Mouse (Mus musculus) lung, adult 2 months (tissue): ENCODE measurements around the gene Arl2bp.

Source experiments
- CTCF ChIP-seq: fragments of 200-500 bp; IDR thresholded peaks from 2 replicates; pipeline ENCODE4 v1.5.1; 2011; ENCODE audit warnings: mild to moderate bottlenecking, low read length, control low read depth; ENCODE audit not compliant: insufficient read depth
- POLR2A ChIP-seq: fragments of 200-500 bp; IDR thresholded peaks from 2 replicates; pipeline ENCODE4 v1.6.1; 2011; ENCODE audit warnings: low read depth, mild to moderate bottlenecking, control low read depth, low read length, borderline replicate concordance; ENCODE audit errors: extremely low read depth

DNA sequence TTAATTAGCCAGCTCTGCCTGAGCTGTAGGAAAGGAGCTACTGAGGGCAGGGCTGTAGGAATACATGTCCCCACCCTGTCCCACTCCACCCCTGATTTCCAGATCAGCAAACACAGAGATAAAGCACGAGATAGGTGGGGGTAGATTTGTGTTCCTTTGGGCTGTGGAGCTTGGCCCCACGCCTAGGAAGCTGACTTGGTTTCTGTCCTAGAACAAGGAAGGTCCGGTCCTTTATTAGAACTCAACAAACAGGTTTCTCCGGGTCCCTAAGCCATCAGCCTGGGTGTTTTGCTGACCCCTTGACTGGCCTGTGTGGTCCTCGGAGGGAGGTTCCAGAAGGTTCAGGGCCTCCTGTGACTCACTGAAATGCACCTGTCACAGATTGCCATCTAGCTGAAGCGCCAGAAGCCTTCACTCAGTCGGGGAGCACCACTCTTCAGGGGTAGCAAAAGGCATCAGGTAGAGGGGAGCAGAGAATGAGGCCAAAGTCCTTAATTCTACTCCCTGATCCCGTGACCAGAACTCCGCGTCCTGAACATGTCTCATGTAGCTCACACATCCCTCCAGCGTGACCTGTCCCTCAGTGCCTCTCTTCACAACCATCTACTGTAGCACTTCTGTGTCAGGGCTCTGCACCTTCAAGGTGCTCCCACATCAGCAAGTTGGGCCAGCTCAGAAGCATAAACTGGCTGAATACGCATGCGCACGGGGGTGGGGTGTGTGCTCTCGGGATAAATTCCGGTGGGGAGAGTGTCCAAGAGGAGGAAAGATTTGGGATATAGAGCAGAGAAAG is 16.5 kb downstream of the Arl2bp start:
- no peak for TF ChIP-seq CTCF
- TF ChIP-seq POLR2A: no peak
